Mouse (Mus musculus): ENCODE results near the gene Sgk1. TPM values are rescaled to one million over a fixed set of nuclear protein-coding genes. Genes with fewer than 3 reads are reported as not detected.
"Not testable (repeated sequence)": the region's sequence is repeated elsewhere in the genome, so short reads cannot be mapped to it uniquely, and the experiment has no call there.

The Sgk1 gene
- total RNA-seq, 2 experiments from 2014 or later, result 2.5 to 3.0 TPM

- no peak for ATAC-seq (replicated peaks; ENCODE audit: low FRiP score, poor library complexity, severe bottlenecking)
These were observed 113.8 kb downstream of the Sgk1 start for GRCm38 (mm10) chr10:21995661-21996308.

GRCm38 (mm10) chr10:21996660-21997447 lies 114.9 kb downstream of the Sgk1 start:
- ATAC-seq (replicated peaks; ENCODE audit: low FRiP score, poor library complexity, severe bottlenecking), result no peak

- ATAC-seq (replicated peaks; ENCODE audit: low FRiP score, poor library complexity, severe bottlenecking), result no peak
These were observed 115.7 kb downstream of the Sgk1 start for GRCm38 (mm10) chr10:21997550-21998204.

DNA sequence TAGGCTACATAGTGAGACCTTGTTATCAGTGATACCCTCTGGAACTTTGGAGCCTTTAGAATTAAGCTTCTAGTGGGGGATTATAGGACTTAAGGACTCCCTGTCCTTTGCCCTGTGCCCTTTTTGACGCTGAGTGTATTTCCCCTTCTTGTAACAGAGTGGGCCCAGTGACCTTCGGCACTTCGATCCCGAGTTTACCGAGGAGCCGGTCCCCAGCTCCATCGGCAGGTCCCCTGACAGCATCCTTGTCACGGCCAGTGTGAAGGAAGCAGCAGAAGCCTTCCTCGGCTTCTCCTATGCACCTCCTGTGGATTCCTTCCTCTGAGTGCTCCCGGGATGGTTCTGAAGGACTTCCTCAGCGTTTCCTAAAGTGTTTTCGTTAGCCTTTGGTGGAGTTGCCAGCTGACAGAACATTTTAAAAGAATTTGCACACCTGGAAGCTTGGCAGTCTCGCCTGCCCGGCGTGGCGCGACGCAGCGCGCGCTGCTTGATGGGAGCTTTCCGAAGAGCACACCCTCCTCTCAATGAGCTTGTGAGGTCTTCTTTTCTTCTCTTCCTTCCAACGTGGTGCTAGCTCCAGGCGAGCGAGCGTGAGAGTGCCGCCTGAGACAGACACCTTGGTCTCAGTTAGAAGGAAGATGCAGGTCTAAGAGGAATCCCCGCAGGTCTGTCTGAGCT lies 116.7 kb downstream of the Sgk1 start:
- ATAC-seq (replicated peaks; ENCODE audit: low FRiP score, poor library complexity, severe bottlenecking), result no peak

- ATAC-seq (replicated peaks; ENCODE audit: low FRiP score, poor library complexity, severe bottlenecking), result no peak
These were observed 118.7 kb downstream of the Sgk1 start for GRCm38 (mm10) chr10:22000491-22001306.

GRCm38 (mm10) chr10:22001621-22002020 lies 119.6 kb downstream of the Sgk1 start:
- ATAC-seq (replicated peaks; ENCODE audit: low FRiP score, poor library complexity, severe bottlenecking), result no peak

DNA sequence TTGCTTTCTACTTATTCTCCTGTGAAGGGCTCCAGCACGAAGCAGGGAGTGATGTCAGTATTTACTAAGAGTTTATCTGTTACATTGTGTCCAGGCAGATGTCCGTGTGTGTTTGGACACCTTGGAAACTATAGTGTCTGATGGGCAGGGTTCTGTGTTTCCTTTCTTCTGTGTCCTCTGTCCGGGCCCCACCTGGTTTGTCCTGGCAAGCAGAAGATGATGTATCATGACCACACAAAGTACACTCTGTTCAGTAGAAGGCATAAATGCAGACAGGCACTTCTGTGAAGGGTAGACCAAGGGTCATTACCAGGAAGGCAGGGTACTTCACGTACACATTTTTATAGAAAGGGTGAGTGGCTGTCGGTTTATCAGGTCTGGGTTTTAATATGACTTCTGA lies 122.8 kb downstream of the Sgk1 start:
- no peak for ATAC-seq (replicated peaks; ENCODE audit: low FRiP score, poor library complexity, severe bottlenecking)

DNA sequence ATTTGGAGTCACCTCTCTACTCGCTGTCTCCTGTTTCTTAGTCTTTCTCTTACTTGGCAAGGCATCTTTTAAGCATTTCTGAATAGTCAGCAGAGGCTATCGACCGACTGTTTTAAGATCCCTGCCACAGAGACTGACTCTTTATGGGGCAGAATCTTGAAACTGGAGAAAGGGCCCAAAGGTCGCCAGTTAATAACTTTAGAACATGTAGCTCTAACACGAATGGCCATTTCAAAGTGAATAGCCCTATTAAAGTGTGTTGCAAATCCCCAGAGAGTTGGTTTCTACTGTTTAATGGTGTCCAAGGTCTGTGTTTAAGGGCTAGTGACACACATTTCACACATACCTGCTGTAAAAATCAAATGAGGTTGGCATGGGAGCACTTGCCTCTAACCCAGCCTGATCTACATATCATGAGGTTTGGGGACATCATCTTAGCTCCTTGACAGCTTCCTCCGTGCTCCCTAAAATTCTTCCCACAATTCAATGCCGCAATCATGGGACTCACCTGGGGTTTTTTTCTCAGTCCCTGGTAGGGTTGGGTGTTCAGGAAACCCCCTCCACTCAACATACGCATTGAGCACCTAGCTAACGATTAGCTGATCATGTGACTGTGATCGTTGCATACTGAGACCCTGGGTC lies 125.3 kb downstream of the Sgk1 start:
- ATAC-seq (replicated peaks; ENCODE audit: low FRiP score, poor library complexity, severe bottlenecking), result no peak

DNA sequence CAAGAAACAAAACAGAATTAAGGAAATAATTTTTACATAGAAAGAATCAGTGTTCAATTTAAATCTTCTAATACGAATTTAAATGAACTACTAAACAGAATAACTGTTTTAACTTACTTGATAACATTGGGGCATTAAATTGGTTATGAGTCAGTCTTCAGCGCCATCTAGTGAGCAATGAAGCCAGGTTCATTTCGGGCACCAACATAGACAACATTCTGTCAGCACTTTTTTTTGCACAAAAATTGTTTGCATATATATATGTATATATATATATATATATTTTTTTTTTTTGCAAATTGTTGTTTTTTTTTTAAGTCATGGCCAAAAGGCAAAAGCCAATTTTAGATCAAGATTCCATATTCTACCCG lies 125.8 kb downstream of the Sgk1 start:
- no peak for ATAC-seq (replicated peaks; ENCODE audit: low FRiP score, poor library complexity, severe bottlenecking)

DNA sequence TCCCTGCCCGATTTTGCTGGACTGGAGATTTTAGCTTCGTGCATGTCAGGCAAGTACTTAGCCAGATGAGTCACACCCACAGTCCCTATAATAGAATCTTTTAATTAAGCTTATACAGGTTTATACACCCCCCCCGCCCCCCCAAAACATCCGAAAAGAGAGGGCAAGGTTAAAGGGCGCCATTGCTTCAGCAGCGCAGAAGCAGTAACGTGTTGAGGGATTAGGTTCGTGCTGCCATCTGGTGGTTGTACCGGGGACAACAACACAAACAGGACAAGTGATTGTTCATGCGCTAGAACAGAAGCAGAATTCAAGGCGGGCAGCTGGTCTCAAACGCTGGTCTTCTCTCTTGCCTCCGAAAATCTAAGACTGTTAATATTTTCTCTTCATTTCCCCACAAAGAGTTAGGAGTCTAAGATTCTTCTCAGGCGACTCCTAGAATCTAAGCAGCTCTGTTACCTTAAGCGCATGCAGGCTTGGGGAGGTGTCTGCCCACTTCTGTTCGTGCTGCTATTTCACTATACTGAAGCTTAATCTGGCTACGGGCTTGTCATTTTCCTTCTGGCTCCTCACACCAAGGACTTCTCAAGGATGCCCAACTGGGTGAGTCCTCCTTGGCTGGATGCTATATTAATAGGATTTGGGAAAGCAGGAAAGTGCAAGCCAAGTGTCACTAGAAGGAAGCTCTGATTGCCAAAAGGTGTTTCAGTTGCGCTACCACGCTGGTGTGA lies 128.3 kb downstream of the Sgk1 start:
- no peak for ATAC-seq (replicated peaks; ENCODE audit: low FRiP score, poor library complexity, severe bottlenecking)

DNA sequence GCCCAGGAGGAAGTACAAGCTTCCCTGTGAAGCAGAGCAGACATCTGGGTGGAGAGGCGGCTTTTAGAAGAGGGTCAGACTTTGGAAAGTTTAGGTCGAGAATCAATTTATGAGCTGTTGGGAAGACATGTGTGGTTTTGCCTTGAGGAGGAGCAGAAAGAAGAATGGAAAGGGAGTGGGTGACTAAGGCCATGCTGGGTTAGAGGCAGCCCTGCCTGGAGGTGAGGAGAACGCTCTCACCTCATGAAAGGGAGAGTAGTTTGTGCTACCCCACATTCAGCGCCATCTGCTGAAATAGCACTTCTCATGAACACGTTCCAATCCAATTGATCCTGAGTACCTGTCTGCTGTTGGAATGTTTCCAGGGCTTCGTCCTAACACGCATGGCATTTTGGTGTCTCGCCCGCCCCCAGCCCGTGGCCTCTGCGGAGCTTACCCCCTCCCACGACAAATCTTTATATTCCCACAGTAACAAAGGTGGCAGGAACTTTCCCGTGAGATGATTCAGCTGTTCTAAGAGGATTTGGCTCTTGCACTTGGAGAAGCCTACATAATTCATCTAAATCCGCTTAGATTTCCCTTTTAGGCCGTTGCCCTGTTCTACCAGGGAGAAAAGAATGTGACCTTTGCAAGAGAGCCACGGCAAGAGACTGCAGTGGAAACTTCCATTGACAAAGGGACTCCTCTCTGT lies 135.6 kb downstream of the Sgk1 start:
- ATAC-seq (replicated peaks; ENCODE audit: low FRiP score, poor library complexity, severe bottlenecking), result no peak

GRCm38 (mm10) chr10:22018618-22019017 lies 136.6 kb downstream of the Sgk1 start:
- no peak for ATAC-seq (replicated peaks; ENCODE audit: low FRiP score, poor library complexity, severe bottlenecking)

GRCm38 (mm10) chr10:22034303-22034702 lies 152.3 kb downstream of the Sgk1 start:
- ATAC-seq (replicated peaks; ENCODE audit: low FRiP score, poor library complexity, severe bottlenecking), result no peak

DNA sequence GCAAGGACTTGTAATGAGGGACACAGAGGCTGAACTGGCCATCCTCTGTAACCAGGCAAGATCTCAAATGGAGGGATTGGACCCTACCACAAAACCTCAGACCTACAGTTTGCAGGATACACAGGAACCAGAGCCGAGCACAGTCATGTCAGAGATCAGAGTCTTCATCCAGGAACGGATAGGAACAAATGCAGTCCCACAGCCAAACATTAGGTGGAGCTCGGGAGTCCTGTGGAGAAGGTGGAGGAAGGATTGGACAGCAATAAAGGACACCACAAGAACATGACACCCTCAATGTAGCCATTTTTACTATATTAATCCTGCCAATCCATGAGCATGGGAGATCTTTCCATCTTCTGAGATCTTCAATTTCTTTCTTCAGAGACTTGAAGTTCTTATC lies 154.3 kb downstream of the Sgk1 start:
- ATAC-seq (replicated peaks; ENCODE audit: low FRiP score, poor library complexity, severe bottlenecking), result not testable (repeated sequence)
